Mouse (Mus musculus) midbrain, postnatal 0 days (tissue): ENCODE measurements at regions not wholly inside any gene's neighbourhood (a gene's known extent, or its start where the extent isn't known, plus 50 kb on each side); places are given as distances from the start of the nearest gene placed in this dataset.

Experiments
- ATAC-seq: fragments of 200-750 bp; cut with Nextera tagmentation; 2 replicates; pipeline ENCODE4 v1.8.0; 2017; ENCODE audit warnings: moderate number of reproducible peaks, mild to moderate bottlenecking, moderate TSS enrichment, moderate library complexity; ENCODE audit not compliant: low FRiP score
- DNase-seq: peaks from one replicate; pipeline ENCODE4 v3.0.0-alpha.2; 2015; ENCODE audit warnings: low spot score
- H3K27ac ChIP-seq: fragments of 300-500 bp; sonication (generic); 2 replicates; pipeline ENCODE4 v1.5.1; 2014; ENCODE audit warnings: low read depth, mild to moderate bottlenecking, low read length, mixed read lengths
- H3K27me3 ChIP-seq: fragments of 300-500 bp; sonication (generic); 2 replicates; pipeline ENCODE4 v1.6.1; 2014; ENCODE audit warnings: low read length, control low read depth, mixed read lengths; ENCODE audit not compliant: insufficient read depth
- H3K36me3 ChIP-seq: fragments of 300-500 bp; sonication (generic); 2 replicates; pipeline ENCODE4 v1.6.1; 2014; ENCODE audit warnings: low read length, control low read depth, mixed read lengths; ENCODE audit not compliant: insufficient read depth
- H3K4me1 ChIP-seq: fragments of 300-500 bp; sonication (generic); 2 replicates; pipeline ENCODE4 v1.6.1; 2014; ENCODE audit warnings: mild to moderate bottlenecking, control low read depth, antibody characterized with exemption, low read length, mixed read lengths; ENCODE audit not compliant: insufficient read depth
- H3K4me2 ChIP-seq: fragments of 300-500 bp; sonication (generic); 2 replicates; pipeline ENCODE4 v1.6.1; 2014; ENCODE audit warnings: low read depth, mild to moderate bottlenecking, low read length, mixed read lengths; ENCODE audit not compliant: poor library complexity, severe bottlenecking
- H3K4me3 ChIP-seq: fragments of 300-500 bp; sonication (generic); 2 replicates; pipeline ENCODE4 v1.5.1; 2014; ENCODE audit warnings: low read depth, mild to moderate bottlenecking, low read length, moderate library complexity
- H3K9ac ChIP-seq: fragments of 300-500 bp; sonication (generic); replicated peaks from 2 replicates; pipeline ENCODE4 v1.6.1; 2014; ENCODE audit warnings: mild to moderate bottlenecking, low read length, moderate library complexity, mixed read lengths; ENCODE audit not compliant: poor library complexity, severe bottlenecking
- H3K9me3 ChIP-seq: fragments of 300-500 bp; sonication (generic); 2 replicates; pipeline ENCODE4 v1.6.1; 2016; ENCODE audit warnings: low read length, control low read depth
- CTCF ChIP-seq: IDR thresholded peaks from 2 replicates; pipeline ENCODE4 v1.5.1; 2016; ENCODE audit warnings: antibody characterized with exemption, mild to moderate bottlenecking
- WGBS: fragments of 180-500 bp; shearing (Covaris S2); extraction: QIAGEN DNeasy Blood & Tissue Kit; methylation state at CpG from one replicate; pipeline ENCODE4 v1.1.7; 2014; 5-methylcytosine and 5-hydroxymethylcytosine counted together

- H3K9me3 ChIP-seq = no peaks in the 10 kb centered on the region
- ATAC-seq (no peak), DNase-seq (no peak)
- H3K36me3 ChIP-seq = no peaks in the 10 kb centered on the region
- H3K4me1 ChIP-seq = no peaks in the 10 kb centered on the region
- no peaks in the 10 kb centered on the region for H3K27me3 ChIP-seq
- no peak for TF ChIP-seq CTCF
- H3K4me2 ChIP-seq = no peak overlapping the region
- 87% methylated on average over 2 of the region's 2 CpGs for WGBS
- no peak overlapping the region for H3K27ac ChIP-seq
- no peak overlapping the region for H3K4me3 ChIP-seq
- no peak overlapping the region for H3K9ac ChIP-seq
Measured at GRCm38 (mm10) chr5:54888172-54888571, 889.9 kb downstream of the Stim2 start.

- no peak for TF ChIP-seq CTCF
- peak; percentile 33 for DNase-seq
- Histone ChIP-seq H3K9ac (peak overlapping the region; percentile 33; the same call in 1 of the 2 replicates), H3K27me3 (no peaks in the 10 kb centered on the region), H3K4me2 (peak overlapping the region; percentile 32), H3K4me3 (no peak overlapping the region), H3K36me3 (no peaks in the 10 kb centered on the region), H3K27ac (peak overlapping the region; percentile 55), H3K4me1 (no peaks in the 10 kb centered on the region), H3K9me3 (no peaks in the 10 kb centered on the region)
- 39% methylated on average over 10 of the region's 10 CpGs for WGBS
- peak; percentile 60 for ATAC-seq
Measured at GRCm38 (mm10) chr5:54894496-54895250, 896.4 kb downstream of the Stim2 start.
